Comparison of ENCODE assay signal across 9 mouse cellular contexts in genomic region chr5:38516267-38516666, GRCm38 (mm10). TPM values are rescaled to one million over a fixed set of nuclear protein-coding genes. Genes with fewer than 3 reads are reported as not detected.
A peak's percentile ranks its signal among the peaks of the same experiment; 100 is the strongest.
DNase-seq lines count a peak whose midpoint lies in the region; ATAC-seq and TF ChIP-seq lines count a peak whose summit lies in the region.
"Had no signal": no experiment of that assay in that cellular context is flagged by ENCODE, and none has a peak within 500 bp of the region (broad histone marks: within the 10 kb centered on the region; RNA-seq: fewer than 3 reads in every experiment).

No protein-coding gene starts in this region.

- 64% methylated on average over 6 of the region's 6 CpGs for WGBS in kidney, embryonic 14.5 days
- WGBS in liver, postnatal 0 days (ENCODE audit: insufficient replicate concordance): 26% methylated on average over 6 of the region's 6 CpGs

- H3K4me2 ChIP-seq in kidney, embryonic 14.5 days (replicated peaks; ENCODE audit: low read depth, low read length): no peak overlapping the region
- no peak overlapping the region for H3K4me2 ChIP-seq in liver, postnatal 0 days (ENCODE audit: low read depth, low read length)
- H3K4me2 ChIP-seq: embryonic facial prominence, embryonic 12.5 days had no signal

- peak; percentile 46 for ATAC-seq in activated CD4-positive, CD25-positive, alpha-beta regulatory T cell, adult 4 months
- ATAC-seq in kidney, embryonic 14.5 days (ENCODE audit: low FRiP score, low TSS enrichment): peak; percentile 64; the same call in 1 of the 2 replicates
- peak; percentile 44; the same call in 1 of the 2 replicates for ATAC-seq in liver, postnatal 0 days

- no peak overlapping the region for H3K9ac ChIP-seq in kidney, embryonic 14.5 days (ENCODE audit: low read depth, low read length)
- no peak overlapping the region for H3K9ac ChIP-seq in liver, postnatal 0 days (replicated peaks)
- H3K9ac ChIP-seq: embryonic facial prominence, embryonic 12.5 days had no signal

- DNase-seq in heart, postnatal 4 days: peak; percentile 43
- DNase-seq in heart, adult 9 months (ENCODE audit: low spot score in 2 of 2): no peak
- peak; percentile 70 for DNase-seq in CD4-positive, CD25-positive, alpha-beta regulatory T cell, adult 2 months (ENCODE audit: low read depth, low spot score)
- DNase-seq in liver, postnatal 0 days: peak; percentile 58
- peak; percentile 13 to 45 for DNase-seq in thymus, postnatal 10 days (ENCODE audit: low spot score in 2 of 2)
- no peak for DNase-seq in spleen, postnatal 14 days (ENCODE audit: low spot score in 2 of 2)

- H3K27me3 ChIP-seq in kidney, embryonic 14.5 days (ENCODE audit: control insufficient read depth, insufficient read depth, low read length): no peaks in the 10 kb centered on the region
- H3K27me3 ChIP-seq in liver, postnatal 0 days (ENCODE audit: insufficient read depth, low read length): no peaks in the 10 kb centered on the region
- H3K27me3 ChIP-seq: embryonic facial prominence, embryonic 12.5 days had no signal

- no peak for TF ChIP-seq EP300 in liver, postnatal 0 days (IDR thresholded peaks at IDR 0.05; ENCODE audit: low read depth)

- no peak overlapping the region for H3K27ac ChIP-seq in kidney, embryonic 14.5 days (ENCODE audit: low read depth, low read length)
- H3K27ac ChIP-seq in liver, postnatal 0 days (ENCODE audit: low read depth): no peak overlapping the region
- H3K27ac ChIP-seq: embryonic facial prominence, embryonic 12.5 days had no signal

- no peaks in the 10 kb centered on the region for H3K9me3 ChIP-seq in kidney, embryonic 14.5 days (ENCODE audit: control insufficient read depth, low read length)
- no peaks in the 10 kb centered on the region for H3K9me3 ChIP-seq in liver, postnatal 0 days (ENCODE audit: low read length)
- H3K9me3 ChIP-seq: embryonic facial prominence, embryonic 12.5 days had no signal

- no peaks in the 10 kb centered on the region for H3K4me1 ChIP-seq in kidney, embryonic 14.5 days (ENCODE audit: control insufficient read depth, insufficient read depth, low read length)
- H3K4me1 ChIP-seq in liver, postnatal 0 days (ENCODE audit: insufficient read depth): peaks cover 5% of the 10 kb centered on the region; the same call in 1 of the 2 replicates
- H3K4me1 ChIP-seq: embryonic facial prominence, embryonic 12.5 days had no signal

- TF ChIP-seq CTCF in liver, postnatal 0 days (IDR thresholded peaks at IDR 0.05; ENCODE audit: low read depth): peak; percentile 81

- H3K36me3 ChIP-seq in kidney, embryonic 14.5 days (ENCODE audit: control insufficient read depth, insufficient read depth, low read length): no peaks in the 10 kb centered on the region
- H3K36me3 ChIP-seq in liver, postnatal 0 days (replicated peaks; ENCODE audit: insufficient read depth, low read length): no peaks in the 10 kb centered on the region
- H3K36me3 ChIP-seq: embryonic facial prominence, embryonic 12.5 days had no signal

- no peak overlapping the region for H3K4me3 ChIP-seq in kidney, embryonic 14.5 days (ENCODE audit: low read length)
- no peak overlapping the region for H3K4me3 ChIP-seq in liver, postnatal 0 days (ENCODE audit: low read depth, low read length)
- H3K4me3 ChIP-seq: embryonic facial prominence, embryonic 12.5 days had no signal

RNA-seq across cellular contexts. Expression of gene Slc2a9, which starts 13.3 kb away (rescaled TPM):
- total RNA-seq in heart, postnatal 4 days (2021): 1 to 10 TPM; 1.8 to 2.0 TPM
- 10 to 100 TPM in 1 of 2 experiments, 1 to 10 TPM in 1; 4.7 to 11.3 TPM for polyA plus RNA-seq in activated CD4-positive, CD25-positive, alpha-beta regulatory T cell, adult 4 months (2017; shearing (Covaris generic))
- polyA plus RNA-seq in kidney, embryonic 14.5 days (2014; fragmentation: Nextera tagmentation; extraction: Ambion mirVana): 0.40 and 1.6 TPM in 2 replicates
- 3.3 and 5.7 TPM in 2 replicates for polyA plus RNA-seq in liver, postnatal 0 days (2015; fragmentation: Nextera tagmentation; extraction: Ambion mirVana)

RNA-seq across cellular contexts. Expression of gene Wdr1, which starts 46.8 kb away (rescaled TPM):
- 100 to 1,000 TPM; 238 to 243 TPM for total RNA-seq in heart, postnatal 4 days (2021)
- 100 to 1,000 TPM; 424 to 463 TPM for polyA plus RNA-seq in activated CD4-positive, CD25-positive, alpha-beta regulatory T cell, adult 4 months (2017; shearing (Covaris generic))
- polyA plus RNA-seq in kidney, embryonic 14.5 days (2014; fragmentation: Nextera tagmentation; extraction: Ambion mirVana): 151 and 210 TPM in 2 replicates
- 56.1 and 60.7 TPM in 2 replicates for polyA plus RNA-seq in liver, postnatal 0 days (2015; fragmentation: Nextera tagmentation; extraction: Ambion mirVana)

Comparison
In these comparisons a context has a peak if more than half of its experiments do, and no peak if none do; other contexts are left out.
1. DNase-seq: peak in heart, postnatal 4 days (single experiment), CD4-positive, CD25-positive, alpha-beta regulatory T cell, adult 2 months (single experiment), liver, postnatal 0 days (single experiment) and thymus, postnatal 10 days (2 of 2); none in heart, adult 9 months (0 of 2) and spleen, postnatal 14 days (0 of 2).
2. Peak in every context shown above with its lines, with median percentiles within 50 percentile points of each other: ATAC-seq.